Mouse (Mus musculus) neural tube, embryonic 14.5 days (tissue): ENCODE results near the gene Gm20388. TPM values are rescaled to one million over a fixed set of nuclear protein-coding genes. Genes with fewer than 3 reads are reported as not detected.

Experiments used
- ATAC-seq: fragments of 200-750 bp; cut with Nextera tagmentation; 2 replicates; pipeline ENCODE4 v1.8.0; 2017; ENCODE audit warnings: low read depth, mild to moderate bottlenecking, moderate TSS enrichment, moderate library complexity
- H3K27ac ChIP-seq: fragments of 300-500 bp; sonication (generic); 2 replicates; pipeline ENCODE4 v1.5.1; 2014; ENCODE audit warnings: low read depth, mild to moderate bottlenecking, control low read depth, low read length, moderate library complexity, mixed read lengths
- H3K27me3 ChIP-seq: fragments of 300-500 bp; sonication (generic); 2 replicates; pipeline ENCODE4 v1.6.1; 2014; ENCODE audit warnings: low read length; ENCODE audit not compliant: control insufficient read depth, insufficient read depth
- H3K36me3 ChIP-seq: fragments of 300-500 bp; sonication (generic); 2 replicates; pipeline ENCODE4 v1.6.1; 2014; ENCODE audit warnings: low read length, mixed read lengths; ENCODE audit not compliant: control insufficient read depth, insufficient read depth
- H3K4me1 ChIP-seq: fragments of 300-500 bp; sonication (generic); 2 replicates; pipeline ENCODE4 v1.6.1; 2014; ENCODE audit warnings: low read length; ENCODE audit not compliant: control insufficient read depth, insufficient read depth
- H3K4me2 ChIP-seq: fragments of 300-500 bp; sonication (generic); 2 replicates; pipeline ENCODE4 v1.6.1; 2014; ENCODE audit warnings: mild to moderate bottlenecking, low read depth, low read length, control low read depth
- H3K4me3 ChIP-seq: fragments of 300-500 bp; sonication (generic); 2 replicates; pipeline ENCODE4 v1.5.1; 2014; ENCODE audit warnings: low read depth, low read length, control low read depth, mixed read lengths
- H3K9ac ChIP-seq: fragments of 300-500 bp; sonication (generic); replicated peaks from 2 replicates; pipeline ENCODE4 v1.6.1; 2014; ENCODE audit warnings: low read depth, mild to moderate bottlenecking, control low read depth, low read length, mixed read lengths
- H3K9me3 ChIP-seq: fragments of 300-500 bp; sonication (generic); 2 replicates; pipeline ENCODE4 v1.6.1; 2016; ENCODE audit warnings: low read length; ENCODE audit not compliant: control insufficient read depth
- WGBS: fragments of 180-500 bp; shearing (Covaris S2); extraction: QIAGEN DNeasy Blood & Tissue Kit; methylation state at CpG from one replicate; pipeline ENCODE4 v1.1.7; 2014; 5-methylcytosine and 5-hydroxymethylcytosine counted together
- polyA plus RNA-seq: library from polyadenylated mRNA; unstranded; fragments of >200 nt; fragmentation: Nextera tagmentation; extraction: Ambion mirVana; gene quantifications from 2 replicates; pipeline ENCODE4 v1.2.1, GENCODE M21; 2014

The Gm20388 gene
- polyA plus RNA-seq, 1 experiment from 2014 or later, result 10.3 TPM

GRCm38 (mm10) chr8:122110240-122110866 lies 2199.7 kb downstream of the Gm20388 start:
- H3K27me3 ChIP-seq, result no peaks in the 10 kb centered on the region
- 59% methylated on average over 20 of the region's 20 CpGs for WGBS
- no peaks in the 10 kb centered on the region for H3K36me3 ChIP-seq
- H3K9ac ChIP-seq, result no peak overlapping the region
- H3K4me3 ChIP-seq, result no peak overlapping the region
- no peak overlapping the region for H3K27ac ChIP-seq
- H3K4me2 ChIP-seq, result no peak overlapping the region
- no peaks in the 10 kb centered on the region for H3K9me3 ChIP-seq
- 0 out of 2 replicates have a peak, but pooled peaks cover 5% of the 10 kb centered on the region for H3K4me1 ChIP-seq
- no peak for ATAC-seq

GRCm38 (mm10) chr8:122110867-122111253 lies 2200.2 kb downstream of the Gm20388 start:
- Histone ChIP-seq H3K9me3 (no peaks in the 10 kb centered on the region), H3K4me2 (no peak overlapping the region), H3K27ac (no peak overlapping the region), H3K27me3 (no peaks in the 10 kb centered on the region), H3K4me1 (0 out of 2 replicates have a peak, but pooled peaks cover 5% of the 10 kb centered on the region), H3K9ac (no peak overlapping the region), H3K4me3 (no peak overlapping the region), H3K36me3 (no peaks in the 10 kb centered on the region)
- WGBS, result 18% methylated on average over 6 of the region's 6 CpGs
- no peak for ATAC-seq

GRCm38 (mm10) chr8:122111745-122112144 lies 2201.1 kb downstream of the Gm20388 start:
- ATAC-seq, result no peak
- Histone ChIP-seq H3K36me3 (no peaks in the 10 kb centered on the region), H3K9ac (no peak overlapping the region), H3K4me1 (no peaks in the 10 kb centered on the region), H3K4me2 (no peak overlapping the region), H3K27me3 (no peaks in the 10 kb centered on the region), H3K27ac (no peak overlapping the region), H3K4me3 (no peak overlapping the region), H3K9me3 (no peaks in the 10 kb centered on the region)
- WGBS, result 50% methylated on average over 11 of the region's 11 CpGs

- 80% methylated on average over 14 of the region's 14 CpGs for WGBS
- H3K36me3 ChIP-seq, result no peaks in the 10 kb centered on the region
- no peaks in the 10 kb centered on the region for H3K27me3 ChIP-seq
- H3K4me2 ChIP-seq, result no peak overlapping the region
- H3K9me3 ChIP-seq, result no peaks in the 10 kb centered on the region
- H3K9ac ChIP-seq, result no peak overlapping the region
- no peak for ATAC-seq
- no peaks in the 10 kb centered on the region for H3K4me1 ChIP-seq
- no peak overlapping the region for H3K4me3 ChIP-seq
- no peak overlapping the region for H3K27ac ChIP-seq
Observed at GRCm38 (mm10) chr8:122112264-122112965, 2201.8 kb downstream of the Gm20388 start.

GRCm38 (mm10) chr8:122114890-122115289 lies 2204.2 kb downstream of the Gm20388 start:
- WGBS, result 80% methylated on average over 2 of the region's 2 CpGs
- Histone ChIP-seq H3K9ac (no peak overlapping the region), H3K36me3 (no peaks in the 10 kb centered on the region), H3K27ac (no peak overlapping the region), H3K4me2 (no peak overlapping the region), H3K4me3 (no peak overlapping the region), H3K27me3 (no peaks in the 10 kb centered on the region), H3K4me1 (no peaks in the 10 kb centered on the region), H3K9me3 (no peaks in the 10 kb centered on the region)
- ATAC-seq, result no peak

- Histone ChIP-seq H3K9me3 (no peaks in the 10 kb centered on the region), H3K4me2 (no peak overlapping the region), H3K4me1 (no peaks in the 10 kb centered on the region), H3K27ac (no peak overlapping the region), H3K36me3 (no peaks in the 10 kb centered on the region), H3K9ac (no peak overlapping the region), H3K4me3 (no peak overlapping the region), H3K27me3 (no peaks in the 10 kb centered on the region)
- no peak for ATAC-seq
- WGBS, result 92% methylated on average over 7 of the region's 7 CpGs
Observed at GRCm38 (mm10) chr8:122116716-122117357, 2206.2 kb downstream of the Gm20388 start.

- Histone ChIP-seq H3K36me3 (no peaks in the 10 kb centered on the region), H3K4me3 (no peak overlapping the region), H3K9me3 (no peaks in the 10 kb centered on the region), H3K4me1 (no peaks in the 10 kb centered on the region), H3K9ac (no peak overlapping the region), H3K27ac (no peak overlapping the region), H3K4me2 (no peak overlapping the region), H3K27me3 (no peaks in the 10 kb centered on the region)
- no peak for ATAC-seq
- 85% methylated on average over 10 of the region's 10 CpGs for WGBS
Observed at GRCm38 (mm10) chr8:122118097-122118496, 2207.5 kb downstream of the Gm20388 start.

- H3K9ac ChIP-seq, result no peak overlapping the region
- H3K4me3 ChIP-seq, result no peak overlapping the region
- H3K36me3 ChIP-seq, result no peaks in the 10 kb centered on the region
- H3K27ac ChIP-seq, result no peak overlapping the region
- WGBS, result 69% methylated on average over 15 of the region's 15 CpGs
- no peaks in the 10 kb centered on the region for H3K4me1 ChIP-seq
- no peaks in the 10 kb centered on the region for H3K27me3 ChIP-seq
- no peaks in the 10 kb centered on the region for H3K9me3 ChIP-seq
- no peak overlapping the region for H3K4me2 ChIP-seq
- ATAC-seq, result no peak
Observed at GRCm38 (mm10) chr8:122118536-122118935, 2207.9 kb downstream of the Gm20388 start.

GRCm38 (mm10) chr8:122124326-122124725 lies 2213.7 kb downstream of the Gm20388 start:
- no peaks in the 10 kb centered on the region for H3K9me3 ChIP-seq
- no peaks in the 10 kb centered on the region for H3K36me3 ChIP-seq
- no peak for ATAC-seq
- no peak overlapping the region for H3K4me2 ChIP-seq
- H3K4me3 ChIP-seq, result no peak overlapping the region
- no peaks in the 10 kb centered on the region for H3K27me3 ChIP-seq
- no peaks in the 10 kb centered on the region for H3K4me1 ChIP-seq
- 95% methylated on average over 3 of the region's 3 CpGs for WGBS
- no peak overlapping the region for H3K9ac ChIP-seq
- H3K27ac ChIP-seq, result no peak overlapping the region
